Mouse (Mus musculus) embryonic fibroblast, embryonic 13.5 days (primary cell): ENCODE results near the gene Srrm4.

Experiments
- CTCF ChIP-seq: IDR thresholded peaks from 2 replicates; pipeline ENCODE4 v1.5.1; 2011; ENCODE audit warnings: mild to moderate bottlenecking, control low read depth, low read length, moderate library complexity, borderline replicate concordance; ENCODE audit not compliant: insufficient read depth
- POLR2A ChIP-seq: IDR thresholded peaks from 2 replicates; pipeline ENCODE4 v1.6.1; 2011; ENCODE audit warnings: low read depth, mild to moderate bottlenecking, control low read depth, low read length, moderate library complexity

DNA sequence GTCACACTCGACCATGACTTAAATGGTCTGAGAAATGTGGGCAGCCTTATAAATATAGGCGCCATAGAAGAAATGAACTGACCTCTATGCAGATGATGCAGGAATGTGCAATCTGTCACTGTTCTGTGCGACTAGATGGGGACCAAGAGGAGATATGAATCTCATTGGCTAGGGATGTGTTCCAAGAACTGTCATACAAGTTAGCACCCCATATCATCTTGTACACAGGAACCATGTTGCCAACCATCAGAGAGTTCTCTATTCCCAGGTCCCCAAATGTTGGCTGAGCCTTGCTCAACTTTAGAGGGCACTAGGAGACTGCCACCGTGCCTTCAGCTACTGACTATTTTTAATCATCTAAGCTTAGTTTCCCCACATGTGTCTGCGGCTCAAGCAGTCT lies 81.4 kb downstream of the Srrm4 start:
- TF ChIP-seq CTCF (no peak), POLR2A (no peak)
